Comparison of ENCODE assay signal across 19 mouse cellular contexts in genomic region chr9:104297041-104297440, GRCm38 (mm10). TPM values are rescaled to one million over a fixed set of nuclear protein-coding genes. Genes with fewer than 3 reads are reported as not detected.
DNase-seq lines count a peak whose midpoint lies in the region; ATAC-seq and TF ChIP-seq lines count a peak whose summit lies in the region.
"Had no signal": no experiment of that assay in that cellular context is flagged by ENCODE, and none has a peak within 500 bp of the region (broad histone marks: within the 10 kb centered on the region; RNA-seq: fewer than 3 reads in every experiment).

No protein-coding gene starts in this region.

- H3K27me3 ChIP-seq in kidney, adult 2 months (replicated peaks; ENCODE audit: control insufficient read depth, insufficient read depth, low read length) = no peaks in the 10 kb centered on the region
- H3K27me3 ChIP-seq in kidney, embryonic 16.5 days (ENCODE audit: insufficient read depth, low read length) = no peaks in the 10 kb centered on the region
- no peaks in the 10 kb centered on the region for H3K27me3 ChIP-seq in kidney, embryonic 14.5 days (ENCODE audit: control insufficient read depth, insufficient read depth, low read length)
- H3K27me3 ChIP-seq: embryonic facial prominence, embryonic 12.5 days; forebrain, embryonic 13.5 days; forebrain, embryonic 15.5 days had no signal

- 31% methylated on average over 3 of the region's 3 CpGs for WGBS in kidney, adult 2 months
- 49% methylated on average over 3 of the region's 3 CpGs for WGBS in kidney, embryonic 16.5 days
- 63% methylated on average over 3 of the region's 3 CpGs for WGBS in kidney, embryonic 14.5 days

- ATAC-seq in kidney, embryonic 16.5 days (ENCODE audit: low FRiP score, low TSS enrichment) = no peak
- no peak for ATAC-seq in kidney, embryonic 14.5 days (ENCODE audit: low FRiP score, low TSS enrichment)
- ATAC-seq: forebrain, embryonic 13.5 days; forebrain, embryonic 15.5 days had no signal

- H3K9ac ChIP-seq in kidney, embryonic 16.5 days (replicated peaks; ENCODE audit: low read length) = no peak overlapping the region
- H3K9ac ChIP-seq in kidney, embryonic 14.5 days (ENCODE audit: low read depth, low read length) = no peak overlapping the region
- H3K9ac ChIP-seq: embryonic facial prominence, embryonic 12.5 days; forebrain, embryonic 13.5 days; forebrain, embryonic 15.5 days had no signal

- H3K9me3 ChIP-seq in kidney, embryonic 16.5 days (ENCODE audit: low read length) = no peaks in the 10 kb centered on the region
- H3K9me3 ChIP-seq in kidney, embryonic 14.5 days (ENCODE audit: control insufficient read depth, low read length) = no peaks in the 10 kb centered on the region
- H3K9me3 ChIP-seq: embryonic facial prominence, embryonic 10.5 days; embryonic facial prominence, embryonic 12.5 days; forebrain, embryonic 13.5 days; forebrain, embryonic 15.5 days had no signal

- peaks cover 2% of the 10 kb centered on the region; the same call in 1 of the 2 replicates for H3K4me1 ChIP-seq in kidney, adult 2 months (ENCODE audit: control insufficient read depth, insufficient read depth, low read length)
- no peaks in the 10 kb centered on the region for H3K4me1 ChIP-seq in kidney, embryonic 16.5 days (ENCODE audit: insufficient read depth, low read length)
- H3K4me1 ChIP-seq in kidney, embryonic 14.5 days (ENCODE audit: control insufficient read depth, insufficient read depth, low read length) = no peaks in the 10 kb centered on the region
- H3K4me1 ChIP-seq: embryonic facial prominence, embryonic 10.5 days; embryonic facial prominence, embryonic 12.5 days; forebrain, embryonic 13.5 days; forebrain, embryonic 15.5 days had no signal

- no peak overlapping the region for H3K4me3 ChIP-seq in kidney, adult 2 months (ENCODE audit: insufficient read depth, low read depth, low read length)
- no peak overlapping the region for H3K4me3 ChIP-seq in kidney, embryonic 16.5 days (ENCODE audit: low read length)
- H3K4me3 ChIP-seq in kidney, embryonic 14.5 days (ENCODE audit: low read length) = no peak overlapping the region
- H3K4me3 ChIP-seq: embryonic facial prominence, embryonic 10.5 days; embryonic facial prominence, embryonic 12.5 days; forebrain, embryonic 13.5 days; forebrain, embryonic 15.5 days had no signal

- DNase-seq in kidney, adult 2 months = peak; percentile 79
- peak; percentile 72 for DNase-seq in kidney, adult 9 months
- peak; percentile 40 to 61 for DNase-seq in kidney, postnatal 25 days
- DNase-seq in kidney, postnatal 4 days = no peak
- DNase-seq in cerebellum, postnatal 10 days = no peak
- DNase-seq: adrenal gland, adult 2 months; adrenal gland, postnatal 10 days; adrenal gland, postnatal 25 days; cerebellum, adult 11 months; cerebellum, adult 18-20 months; cerebellum, adult 8-10 months; cerebellum, adult 9-11 months; cerebellum, postnatal 25 days had no signal

- no peak overlapping the region for H3K4me2 ChIP-seq in kidney, embryonic 16.5 days (replicated peaks; ENCODE audit: low read depth, low read length)
- H3K4me2 ChIP-seq in kidney, embryonic 14.5 days (replicated peaks; ENCODE audit: low read depth, low read length) = no peak overlapping the region
- H3K4me2 ChIP-seq: embryonic facial prominence, embryonic 12.5 days; forebrain, embryonic 13.5 days; forebrain, embryonic 15.5 days had no signal

- no peak for TF ChIP-seq POLR2A in kidney, adult 2 months (IDR thresholded peaks at IDR 0.05; ENCODE audit: low read depth, low read length)

- no peaks in the 10 kb centered on the region for H3K36me3 ChIP-seq in kidney, adult 2 months (ENCODE audit: control insufficient read depth, insufficient read depth, low read length)
- no peaks in the 10 kb centered on the region for H3K36me3 ChIP-seq in kidney, embryonic 16.5 days (ENCODE audit: insufficient read depth, low read length)
- no peaks in the 10 kb centered on the region for H3K36me3 ChIP-seq in kidney, embryonic 14.5 days (ENCODE audit: control insufficient read depth, insufficient read depth, low read length)
- H3K36me3 ChIP-seq: embryonic facial prominence, embryonic 10.5 days; embryonic facial prominence, embryonic 12.5 days; forebrain, embryonic 15.5 days had no signal

- TF ChIP-seq CTCF in kidney, adult 2 months (conservative IDR thresholded peaks at IDR 0.05; ENCODE audit: insufficient read depth, insufficient read length, low read depth, low read length) = no peak

- H3K27ac ChIP-seq in kidney, adult 2 months (ENCODE audit: insufficient read depth, low read depth, low read length) = 0 out of 2 replicates have a peak overlapping the region, but pooled peaks have one; percentile 35
- no peak overlapping the region for H3K27ac ChIP-seq in kidney, embryonic 16.5 days (ENCODE audit: low read length)
- no peak overlapping the region for H3K27ac ChIP-seq in kidney, embryonic 14.5 days (ENCODE audit: low read depth, low read length)
- H3K27ac ChIP-seq: embryonic facial prominence, embryonic 10.5 days; embryonic facial prominence, embryonic 12.5 days; forebrain, embryonic 13.5 days; forebrain, embryonic 15.5 days had no signal

RNA-seq across cellular contexts. Expression of gene Dnajc13, which starts 34.3 kb away (rescaled TPM):
- 104 and 129 TPM in 2 replicates for polyA plus RNA-seq in kidney, adult 2 months (2012; rRNA removed)
- 23.4 and 25.7 TPM in 2 replicates for polyA plus RNA-seq in kidney, embryonic 16.5 days (2015; fragmentation: Nextera tagmentation; extraction: Ambion mirVana)
- polyA plus RNA-seq in kidney, embryonic 14.5 days (2014; fragmentation: Nextera tagmentation; extraction: Ambion mirVana) = 31.0 and 31.9 TPM in 2 replicates

RNA-seq across cellular contexts. Expression of gene Acpp, which starts 40.5 kb away (rescaled TPM):
- 4.6 and 5.4 TPM in 2 replicates for polyA plus RNA-seq in kidney, adult 2 months (2012; rRNA removed)
- polyA plus RNA-seq in kidney, embryonic 16.5 days (2015; fragmentation: Nextera tagmentation; extraction: Ambion mirVana) = 1.9 and 2.0 TPM in 2 replicates
- 1.1 and 2.0 TPM in 2 replicates for polyA plus RNA-seq in kidney, embryonic 14.5 days (2014; fragmentation: Nextera tagmentation; extraction: Ambion mirVana)

Comparison
In these comparisons a context has a peak if more than half of its experiments do, and no peak if none do; other contexts are left out.
1. DNase-seq: peak in kidney, adult 2 months (single experiment), kidney, adult 9 months (single experiment) and kidney, postnatal 25 days (2 of 2); none in kidney, postnatal 4 days (0 of 2) and cerebellum, postnatal 10 days (0 of 2).